Mouse (Mus musculus): ENCODE results near the gene Olfr353. TPM values are rescaled to one million over a fixed set of nuclear protein-coding genes. Genes with fewer than 3 reads are reported as not detected.

Olfr353 gene
- not detected in 2 replicates for polyA plus RNA-seq (2015; fragmentation: Nextera tagmentation; extraction: Ambion mirVana)

GRCm38 (mm10) chr2:36892836-36893235 lies at the start of gene Olfr353:
Olfr353 (minus strand) TSS chr2:36892936.
- Histone ChIP-seq H3K4me3 (ENCODE audit: low read length) (no peak within 1 kb of the TSS), H3K9me3 (replicated peaks; ENCODE audit: control insufficient read depth, low read length) (no peaks in the 10 kb centered on the region; the same call in 1 of the 2 replicates), H3K36me3 (ENCODE audit: control insufficient read depth, insufficient read depth) (no peaks in the 10 kb centered on the region), H3K4me2 (ENCODE audit: low read depth, low read length) (no peak within 1 kb of the TSS), H3K4me1 (ENCODE audit: control insufficient read depth, insufficient read depth, low read length) (no peaks in the 10 kb centered on the region), H3K27ac (ENCODE audit: low read length) (no peak within 1 kb of the TSS), H3K9ac (ENCODE audit: low read length) (no peak within 1 kb of the TSS), H3K27me3 (ENCODE audit: control insufficient read depth, insufficient read depth, low read length) (no peaks in the 10 kb centered on the region)
- no peak for ATAC-seq (replicated peaks; ENCODE audit: extremely low read depth, insufficient read depth, low FRiP score)

- Histone ChIP-seq H3K4me3 (ENCODE audit: low read length) (no peak within 1 kb of the TSS), H3K4me1 (ENCODE audit: control insufficient read depth, insufficient read depth, low read length) (no peaks in the 10 kb centered on the region), H3K36me3 (ENCODE audit: control insufficient read depth, insufficient read depth) (no peaks in the 10 kb centered on the region), H3K9ac (ENCODE audit: low read length) (no peak within 1 kb of the TSS), H3K9me3 (replicated peaks; ENCODE audit: control insufficient read depth, low read length) (no peaks in the 10 kb centered on the region; the same call in none of the 2 replicates), H3K27me3 (ENCODE audit: control insufficient read depth, insufficient read depth, low read length) (no peaks in the 10 kb centered on the region), H3K27ac (ENCODE audit: low read length) (no peak within 1 kb of the TSS), H3K4me2 (ENCODE audit: low read depth, low read length) (no peak within 1 kb of the TSS)
- WGBS, result 78% methylated on average over 2 of the region's 2 CpGs
- no peak for ATAC-seq (replicated peaks; ENCODE audit: extremely low read depth, insufficient read depth, low FRiP score)
Measured at GRCm38 (mm10) chr2:36936821-36937220, 44.1 kb upstream of the Olfr353 start, which contains the start of gene Olfr356. Olfr356 (plus strand) TSS chr2:36937121.

- H3K9me3 ChIP-seq (replicated peaks; ENCODE audit: control insufficient read depth, low read length), result peaks cover 2% of the 10 kb centered on the region; the same call in 1 of the 2 replicates
- H3K27ac ChIP-seq (ENCODE audit: low read length), result no peak within 1 kb of the TSS
- H3K27me3 ChIP-seq (ENCODE audit: control insufficient read depth, insufficient read depth, low read length), result no peaks in the 10 kb centered on the region
- H3K9ac ChIP-seq (ENCODE audit: low read length), result no peak within 1 kb of the TSS
- no peaks in the 10 kb centered on the region for H3K36me3 ChIP-seq (ENCODE audit: control insufficient read depth, insufficient read depth)
- no peak for ATAC-seq (replicated peaks; ENCODE audit: extremely low read depth, insufficient read depth, low FRiP score)
- H3K4me2 ChIP-seq (ENCODE audit: low read depth, low read length), result no peak within 1 kb of the TSS
- H3K4me1 ChIP-seq (ENCODE audit: control insufficient read depth, insufficient read depth, low read length), result no peaks in the 10 kb centered on the region
- no peak within 1 kb of the TSS for H3K4me3 ChIP-seq (ENCODE audit: low read length)
Measured at GRCm38 (mm10) chr2:36928797-36929196, 36.1 kb upstream of the Olfr353 start, which contains the start of gene Olfr355. Olfr355 (minus strand) TSS chr2:36928897.

GRCm38 (mm10) chr2:36905380-36905779 lies 12.6 kb upstream of the Olfr353 start, which contains the start of gene Olfr354:
Olfr354 (plus strand) TSS chr2:36905680.
- Histone ChIP-seq H3K4me2 (ENCODE audit: low read depth, low read length) (no peak within 1 kb of the TSS), H3K9me3 (replicated peaks; ENCODE audit: control insufficient read depth, low read length) (peaks cover 6% of the 10 kb centered on the region; the same call in 1 of the 2 replicates), H3K36me3 (ENCODE audit: control insufficient read depth, insufficient read depth) (no peaks in the 10 kb centered on the region), H3K4me1 (ENCODE audit: control insufficient read depth, insufficient read depth, low read length) (no peaks in the 10 kb centered on the region), H3K27me3 (ENCODE audit: control insufficient read depth, insufficient read depth, low read length) (no peaks in the 10 kb centered on the region), H3K27ac (ENCODE audit: low read length) (no peak within 1 kb of the TSS), H3K4me3 (ENCODE audit: low read length) (no peak within 1 kb of the TSS), H3K9ac (ENCODE audit: low read length) (no peak within 1 kb of the TSS)
- no peak for ATAC-seq (replicated peaks; ENCODE audit: extremely low read depth, insufficient read depth, low FRiP score)

GRCm38 (mm10) chr2:36897114-36897513 lies 4.4 kb upstream of the Olfr353 start:
- Histone ChIP-seq H3K9ac (ENCODE audit: low read length) (no peak overlapping the region), H3K4me1 (ENCODE audit: control insufficient read depth, insufficient read depth, low read length) (no peaks in the 10 kb centered on the region), H3K9me3 (replicated peaks; ENCODE audit: control insufficient read depth, low read length) (peaks cover 2% of the 10 kb centered on the region; the same call in 1 of the 2 replicates), H3K27ac (ENCODE audit: low read length) (no peak overlapping the region), H3K27me3 (ENCODE audit: control insufficient read depth, insufficient read depth, low read length) (no peaks in the 10 kb centered on the region), H3K4me3 (ENCODE audit: low read length) (no peak overlapping the region), H3K36me3 (ENCODE audit: control insufficient read depth, insufficient read depth) (no peaks in the 10 kb centered on the region), H3K4me2 (ENCODE audit: low read depth, low read length) (no peak overlapping the region)
- no peak for ATAC-seq (replicated peaks; ENCODE audit: extremely low read depth, insufficient read depth, low FRiP score)

GRCm38 (mm10) chr2:36868160-36868559 lies 24.6 kb downstream of the Olfr353 start, which contains the start of gene Olfr352:
Olfr352 (plus strand) TSS chr2:36868460.
- no peak within 1 kb of the TSS for H3K4me3 ChIP-seq (ENCODE audit: low read length)

GRCm38 (mm10) chr2:36862560-36862959 lies 30.2 kb downstream of the Olfr353 start, which contains the start of gene Olfr351:
Olfr351 (minus strand) TSS chr2:36862660.
- Histone ChIP-seq H3K27ac (ENCODE audit: low read length) (no peak within 1 kb of the TSS), H3K4me2 (ENCODE audit: low read depth, low read length) (no peak within 1 kb of the TSS), H3K9me3 (replicated peaks; ENCODE audit: control insufficient read depth, low read length) (0 out of 2 replicates have a peak, but pooled peaks cover 5% of the 10 kb centered on the region), H3K27me3 (ENCODE audit: control insufficient read depth, insufficient read depth, low read length) (no peaks in the 10 kb centered on the region), H3K36me3 (ENCODE audit: control insufficient read depth, insufficient read depth) (no peaks in the 10 kb centered on the region), H3K4me3 (ENCODE audit: low read length) (no peak within 1 kb of the TSS), H3K9ac (ENCODE audit: low read length) (no peak within 1 kb of the TSS), H3K4me1 (ENCODE audit: control insufficient read depth, insufficient read depth, low read length) (no peaks in the 10 kb centered on the region)
- no peak for ATAC-seq (replicated peaks; ENCODE audit: extremely low read depth, insufficient read depth, low FRiP score)
- WGBS, result 66% methylated on average over 1 of the region's 1 CpGs

More at GRCm38 (mm10) chr2:36868160-36868559, 24.6 kb downstream of the Olfr353 start, which contains the start of gene Olfr352:
- no peak within 1 kb of the TSS for H3K9ac ChIP-seq (ENCODE audit: low read length)
- H3K4me1 ChIP-seq (ENCODE audit: control insufficient read depth, insufficient read depth, low read length), result no peaks in the 10 kb centered on the region
- no peak within 1 kb of the TSS for H3K27ac ChIP-seq (ENCODE audit: low read length)
- H3K36me3 ChIP-seq (ENCODE audit: control insufficient read depth, insufficient read depth), result no peaks in the 10 kb centered on the region
- no peak for ATAC-seq (replicated peaks; ENCODE audit: extremely low read depth, insufficient read depth, low FRiP score)
- 73% methylated on average over 1 of the region's 1 CpGs for WGBS
- H3K27me3 ChIP-seq (ENCODE audit: control insufficient read depth, insufficient read depth, low read length), result no peaks in the 10 kb centered on the region
- no peak within 1 kb of the TSS for H3K4me2 ChIP-seq (ENCODE audit: low read depth, low read length)
- 0 out of 2 replicates have a peak, but pooled peaks cover 5% of the 10 kb centered on the region for H3K9me3 ChIP-seq (replicated peaks; ENCODE audit: control insufficient read depth, low read length)

GRCm38 (mm10) chr2:36846010-36846409 lies 46.7 kb downstream of the Olfr353 start, which contains the start of gene Olfr350:
Olfr350 (plus strand) TSS chr2:36846310.
- H3K4me3 ChIP-seq (ENCODE audit: low read length), result no peak within 1 kb of the TSS
- WGBS, result 69% methylated on average over 1 of the region's 1 CpGs
- H3K36me3 ChIP-seq (ENCODE audit: control insufficient read depth, insufficient read depth), result no peaks in the 10 kb centered on the region
- no peak for ATAC-seq (replicated peaks; ENCODE audit: extremely low read depth, insufficient read depth, low FRiP score)
- no peak within 1 kb of the TSS for H3K4me2 ChIP-seq (ENCODE audit: low read depth, low read length)
- peaks cover 9% of the 10 kb centered on the region for H3K9me3 ChIP-seq (replicated peaks; ENCODE audit: control insufficient read depth, low read length)
- H3K27me3 ChIP-seq (ENCODE audit: control insufficient read depth, insufficient read depth, low read length), result no peaks in the 10 kb centered on the region
- H3K4me1 ChIP-seq (ENCODE audit: control insufficient read depth, insufficient read depth, low read length), result no peaks in the 10 kb centered on the region
- H3K9ac ChIP-seq (ENCODE audit: low read length), result no peak within 1 kb of the TSS
- H3K27ac ChIP-seq (ENCODE audit: low read length), result no peak within 1 kb of the TSS

Data from heart, embryonic 16.5 days (tissue).